Mouse (Mus musculus) limb, embryonic 11.5 days (tissue): ENCODE measurements around the gene Gm11639. TPM values are rescaled to one million over a fixed set of nuclear protein-coding genes. Genes with fewer than 3 reads are reported as not detected.
A peak's percentile ranks its signal among the peaks of the same experiment; 100 is the strongest.
"Not testable (repeated sequence)": the region's sequence is repeated elsewhere in the genome, so short reads cannot be mapped to it uniquely, and the experiment has no call there.

Source experiments
- ATAC-seq: fragments of 200-750 bp; cut with Nextera tagmentation; 2 replicates; pipeline ENCODE4 v1.8.0; 2017; ENCODE audit warnings: low read depth; ENCODE audit not compliant: insufficient number of reproducible peaks, low FRiP score, low TSS enrichment
- DNase-seq: peaks from one replicate; pipeline ENCODE4 v3.0.0-alpha.2; 2015; ENCODE audit warnings: low spot score
- H3K27ac ChIP-seq: fragments of 300-500 bp; sonication (generic); replicated peaks from 2 replicates; pipeline ENCODE4 v1.5.1; 2014; ENCODE audit warnings: low read depth, mild to moderate bottlenecking, low read length
- H3K27me3 ChIP-seq: fragments of 300-500 bp; sonication (generic); 2 replicates; pipeline ENCODE4 v1.6.1; 2014; ENCODE audit warnings: mild to moderate bottlenecking, low read length, mixed read lengths; ENCODE audit not compliant: control insufficient read depth, insufficient read depth
- H3K36me3 ChIP-seq: fragments of 300-500 bp; sonication (generic); 2 replicates; pipeline ENCODE4 v1.6.1; 2014; ENCODE audit warnings: mild to moderate bottlenecking, low read length, moderate library complexity, mixed read lengths; ENCODE audit not compliant: control insufficient read depth, insufficient read depth
- H3K4me1 ChIP-seq: fragments of 300-500 bp; sonication (generic); 2 replicates; pipeline ENCODE4 v1.6.1; 2014; ENCODE audit warnings: low read length, mixed read lengths; ENCODE audit not compliant: control insufficient read depth, insufficient read depth
- H3K4me2 ChIP-seq: fragments of 300-500 bp; sonication (generic); 2 replicates; pipeline ENCODE4 v1.6.1; 2014; ENCODE audit warnings: low read depth, mild to moderate bottlenecking, moderate library complexity; ENCODE audit not compliant: severe bottlenecking
- H3K4me3 ChIP-seq: fragments of 300-500 bp; sonication (generic); 2 replicates; pipeline ENCODE4 v1.5.1; 2014; ENCODE audit warnings: low read depth, low read length
- H3K9ac ChIP-seq: fragments of 300-500 bp; sonication (generic); 2 replicates; pipeline ENCODE4 v1.6.1; 2014; ENCODE audit warnings: mild to moderate bottlenecking, low read length
- H3K9me3 ChIP-seq: fragments of 300-500 bp; sonication (generic); 2 replicates; pipeline ENCODE4 v1.6.1; 2016; ENCODE audit warnings: low read length; ENCODE audit not compliant: control insufficient read depth
- WGBS: fragments of 180-500 bp; shearing (Covaris S2); extraction: QIAGEN DNeasy Blood & Tissue Kit; methylation state at CpG from one replicate; pipeline ENCODE4 v1.1.7; 2014; 5-methylcytosine and 5-hydroxymethylcytosine counted together
- polyA plus RNA-seq: library from polyadenylated mRNA; unstranded; fragments of >200 nt; fragmentation: Nextera tagmentation; extraction: Ambion mirVana; gene quantifications from 2 replicates; pipeline ENCODE4 v1.2.1, GENCODE M21; 2014

Gm11639 gene
- polyA plus RNA-seq, 1 experiment from 2014 or later, result not detected

DNA sequence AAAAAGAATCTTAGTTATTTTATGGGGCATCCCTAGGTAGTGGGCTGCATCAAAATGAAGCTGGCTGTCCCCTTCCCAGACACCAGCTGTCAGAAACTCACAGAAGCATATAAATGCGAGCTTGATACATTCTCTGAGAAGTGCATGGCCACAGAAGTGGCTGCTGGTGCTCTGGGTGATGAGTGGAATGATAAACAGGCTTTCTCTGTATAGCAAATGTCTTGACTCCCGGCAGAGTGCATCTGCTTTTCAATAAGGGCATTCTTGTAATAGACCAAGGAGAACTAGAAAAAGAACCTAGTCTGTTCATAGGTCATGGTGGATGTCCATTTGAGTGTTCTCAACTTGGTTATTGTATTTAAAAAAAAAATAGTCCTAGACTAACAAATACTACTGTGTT lies 345.6 kb downstream of the Gm11639 start:
- ATAC-seq (no peak), DNase-seq (no peak)
- no peak overlapping the region for H3K27ac ChIP-seq
- no peak overlapping the region for H3K4me3 ChIP-seq
- WGBS, result 80% methylated on average over 2 of the region's 2 CpGs
- H3K4me2 ChIP-seq, result no peak overlapping the region
- no peaks in the 10 kb centered on the region for H3K36me3 ChIP-seq
- no peaks in the 10 kb centered on the region for H3K9me3 ChIP-seq
- H3K27me3 ChIP-seq, result no peaks in the 10 kb centered on the region
- H3K4me1 ChIP-seq, result no peaks in the 10 kb centered on the region
- no peak overlapping the region for H3K9ac ChIP-seq

GRCm38 (mm10) chr11:105035081-105035480 lies 349.6 kb downstream of the Gm11639 start:
- Histone ChIP-seq H3K4me1 (no peaks in the 10 kb centered on the region), H3K27me3 (no peaks in the 10 kb centered on the region), H3K27ac (no peak overlapping the region), H3K4me2 (no peak overlapping the region), H3K9ac (no peak overlapping the region), H3K9me3 (no peaks in the 10 kb centered on the region), H3K4me3 (no peak overlapping the region), H3K36me3 (no peaks in the 10 kb centered on the region)
- no peak for DNase-seq
- 97% methylated on average over 1 of the region's 1 CpGs for WGBS
- ATAC-seq, result no peak

DNA sequence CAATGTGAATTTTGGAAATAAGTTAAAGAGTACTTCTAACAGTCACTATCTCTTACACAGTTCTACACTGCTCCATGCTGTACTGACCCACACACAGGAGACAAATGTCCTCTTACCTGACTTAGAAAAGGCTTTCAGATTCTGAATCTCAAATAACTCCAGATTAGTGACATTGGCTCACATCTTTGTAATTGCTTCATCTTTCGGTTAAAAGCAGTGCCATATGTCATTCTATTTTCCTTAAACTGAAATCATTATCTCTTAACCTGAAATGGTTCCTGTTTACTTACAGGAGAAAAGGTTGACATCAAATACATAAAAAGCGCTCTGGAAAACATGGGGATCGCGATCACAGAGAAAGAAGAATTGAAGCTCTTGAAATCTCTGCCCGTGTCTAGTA lies 377.8 kb downstream of the Gm11639 start, which contains the start of gene Efcab3:
TSS of gene Efcab3 (plus strand) at position 301 of the 400 bp plus-strand sequence.
- Histone ChIP-seq H3K27me3 (no peaks in the 10 kb centered on the region), H3K36me3 (no peaks in the 10 kb centered on the region), H3K4me3 (no peak within 1 kb of the TSS), H3K9ac (no peak within 1 kb of the TSS), H3K4me2 (no peak within 1 kb of the TSS), H3K9me3 (no peaks in the 10 kb centered on the region), H3K27ac (no peak within 1 kb of the TSS), H3K4me1 (no peaks in the 10 kb centered on the region)
- ATAC-seq (no peak), DNase-seq (no peak)
- 93% methylated on average over 5 of the region's 5 CpGs for WGBS

DNA sequence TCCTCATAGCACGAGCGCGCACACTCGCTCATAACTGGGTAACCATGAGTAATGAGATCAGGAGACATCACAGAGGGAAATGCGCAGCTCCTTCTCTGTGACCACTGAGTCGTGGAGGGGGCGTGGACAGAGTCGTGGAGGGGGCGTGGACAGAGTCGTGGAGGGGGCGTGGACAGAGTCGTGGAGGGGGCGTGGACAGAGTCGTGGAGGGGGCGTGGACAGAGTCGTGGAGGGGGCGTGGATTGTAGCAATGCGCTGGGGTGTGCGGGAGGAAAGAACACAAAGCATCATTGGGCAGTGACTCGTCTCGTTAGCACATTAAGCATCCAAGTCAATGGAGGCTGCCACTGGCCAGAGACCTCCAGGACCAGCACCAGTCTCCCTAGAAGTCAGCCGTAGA lies 426.9 kb downstream of the Gm11639 start:
- WGBS, result 77% methylated on average over 22 of the region's 22 CpGs
- H3K4me1 ChIP-seq, H3K4me2 ChIP-seq, DNase-seq, H3K9ac ChIP-seq, H3K4me3 ChIP-seq, H3K27me3 ChIP-seq, H3K9me3 ChIP-seq, H3K36me3 ChIP-seq, H3K27ac ChIP-seq, ATAC-seq: not testable (repeated sequence)

- no peak overlapping the region for H3K4me3 ChIP-seq
- no peaks in the 10 kb centered on the region for H3K27me3 ChIP-seq
- ATAC-seq, result no peak
- H3K4me1 ChIP-seq, result no peaks in the 10 kb centered on the region
- no peak for DNase-seq
- no peak overlapping the region for H3K9ac ChIP-seq
- no peaks in the 10 kb centered on the region for H3K36me3 ChIP-seq
- no peak overlapping the region for H3K27ac ChIP-seq
- no peak overlapping the region for H3K4me2 ChIP-seq
- no peaks in the 10 kb centered on the region for H3K9me3 ChIP-seq
- WGBS, result 90% methylated on average over 7 of the region's 7 CpGs
Measured at GRCm38 (mm10) chr11:105117814-105118213, 432.3 kb downstream of the Gm11639 start.

DNA sequence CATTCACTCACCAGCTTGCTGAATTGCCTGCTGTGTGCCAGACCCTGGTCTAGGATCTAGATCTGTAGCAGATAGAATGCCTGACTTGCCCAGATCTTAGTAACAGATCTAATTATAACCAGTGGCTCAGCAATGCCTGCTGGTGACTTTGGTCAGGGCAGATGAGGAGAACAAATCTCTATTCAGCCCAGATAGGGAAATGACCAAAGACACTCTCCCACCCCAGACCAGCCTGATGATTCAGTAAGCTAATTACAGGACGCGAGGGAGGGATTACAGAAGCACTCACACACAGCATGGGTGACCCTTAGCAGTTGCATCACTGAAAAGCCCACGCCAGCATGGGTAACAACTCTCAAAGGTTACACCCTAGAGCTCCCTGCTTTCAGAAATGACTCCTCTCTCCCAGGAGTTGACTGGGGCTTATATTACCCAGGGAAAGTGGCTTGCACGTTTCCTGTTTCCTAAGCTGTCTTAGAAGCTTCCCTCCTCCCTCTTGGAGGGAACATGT lies 435.1 kb downstream of the Gm11639 start:
- Histone ChIP-seq H3K4me3 (no peak overlapping the region), H3K36me3 (no peaks in the 10 kb centered on the region), H3K27ac (no peak overlapping the region), H3K9ac (no peak overlapping the region), H3K9me3 (no peaks in the 10 kb centered on the region), H3K27me3 (no peaks in the 10 kb centered on the region), H3K4me1 (no peaks in the 10 kb centered on the region), H3K4me2 (no peak overlapping the region)
- 32% methylated on average over 4 of the region's 4 CpGs for WGBS
- DNase-seq, result no peak
- no peak for ATAC-seq

GRCm38 (mm10) chr11:105121792-105122191 lies 436.3 kb downstream of the Gm11639 start:
- ATAC-seq, result not testable (repeated sequence)

DNA sequence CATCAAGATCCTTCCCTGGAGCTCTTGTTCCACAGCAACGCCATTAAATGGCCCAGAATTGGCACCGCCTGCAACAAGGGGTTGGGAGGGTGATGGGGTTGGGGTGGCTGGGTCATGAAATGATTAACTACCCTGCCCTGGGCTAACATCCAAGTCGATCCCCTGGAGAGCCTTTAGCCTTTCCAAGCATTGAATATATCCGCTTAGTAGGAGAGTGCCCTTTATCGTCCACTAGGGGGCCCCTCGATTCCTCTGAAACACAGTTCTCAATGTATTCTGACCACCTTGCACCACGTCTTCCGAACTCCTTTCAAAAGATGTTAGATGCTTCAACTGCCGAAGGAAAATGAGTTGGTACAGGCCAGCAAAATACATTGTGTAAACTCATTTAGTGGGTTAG lies 438.5 kb downstream of the Gm11639 start:
- ATAC-seq (no peak), DNase-seq (peak; percentile 63)
- 8% methylated on average over 9 of the region's 9 CpGs for WGBS
- Histone ChIP-seq H3K4me1 (peaks cover 9% of the 10 kb centered on the region), H3K27ac (no peak overlapping the region), H3K4me3 (no peak overlapping the region), H3K27me3 (no peaks in the 10 kb centered on the region), H3K9me3 (no peaks in the 10 kb centered on the region), H3K9ac (no peak overlapping the region), H3K36me3 (no peaks in the 10 kb centered on the region; the same call in 1 of the 2 replicates), H3K4me2 (no peak overlapping the region)

More at GRCm38 (mm10) chr11:105121792-105122191, 436.3 kb downstream of the Gm11639 start:
- H3K9me3 ChIP-seq, H3K4me3 ChIP-seq, H3K9ac ChIP-seq, H3K27ac ChIP-seq, H3K36me3 ChIP-seq, H3K4me2 ChIP-seq, DNase-seq, H3K27me3 ChIP-seq, H3K4me1 ChIP-seq: not testable (repeated sequence)
- WGBS, result 71% methylated on average over 5 of the region's 5 CpGs
